Mouse (Mus musculus) neural tube, embryonic 11.5 days (tissue): ENCODE data around the gene Olfr823. TPM values are rescaled to one million over a fixed set of nuclear protein-coding genes. Genes with fewer than 3 reads are reported as not detected.
"Not testable (repeated sequence)": the region's sequence is repeated elsewhere in the genome, so short reads cannot be mapped to it uniquely, and the experiment has no call there.

Experiments used
- ATAC-seq: fragments of 200-750 bp; cut with Nextera tagmentation; 2 replicates; pipeline ENCODE4 v1.8.0; 2017; ENCODE audit warnings: moderate number of reproducible peaks, mild to moderate bottlenecking, moderate TSS enrichment, moderate library complexity; ENCODE audit not compliant: insufficient read depth, low FRiP score, low TSS enrichment
- DNase-seq: peaks from one replicate; pipeline ENCODE4 v3.0.0-alpha.2; 2015; ENCODE audit warnings: low spot score
- H3K27ac ChIP-seq: fragments of 300-500 bp; sonication (generic); 2 replicates; pipeline ENCODE4 v1.5.1; 2014; ENCODE audit warnings: low read depth, mild to moderate bottlenecking, low read length
- H3K27me3 ChIP-seq: fragments of 300-500 bp; sonication (generic); 2 replicates; pipeline ENCODE4 v1.6.1; 2014; ENCODE audit warnings: mild to moderate bottlenecking, low read length, mixed read lengths; ENCODE audit not compliant: control insufficient read depth, insufficient read depth
- H3K36me3 ChIP-seq: fragments of 300-500 bp; sonication (generic); 2 replicates; pipeline ENCODE4 v1.6.1; 2014; ENCODE audit warnings: mild to moderate bottlenecking, low read length, moderate library complexity, mixed read lengths; ENCODE audit not compliant: control insufficient read depth, insufficient read depth
- H3K4me1 ChIP-seq: fragments of 300-500 bp; sonication (generic); 2 replicates; pipeline ENCODE4 v1.6.1; 2014; ENCODE audit warnings: low read length, mixed read lengths; ENCODE audit not compliant: control insufficient read depth, insufficient read depth
- H3K4me2 ChIP-seq: fragments of 300-500 bp; sonication (generic); 2 replicates; pipeline ENCODE4 v1.6.1; 2014; ENCODE audit warnings: low read depth, mild to moderate bottlenecking, moderate library complexity
- H3K4me3 ChIP-seq: fragments of 300-500 bp; sonication (generic); 2 replicates; pipeline ENCODE4 v1.5.1; 2014; ENCODE audit warnings: low read depth, low read length
- H3K9ac ChIP-seq: fragments of 300-500 bp; sonication (generic); 2 replicates; pipeline ENCODE4 v1.6.1; 2014; ENCODE audit warnings: mild to moderate bottlenecking, low read length
- H3K9me3 ChIP-seq: fragments of 300-500 bp; sonication (generic); 2 replicates; pipeline ENCODE4 v1.6.1; 2016; ENCODE audit warnings: low read length; ENCODE audit not compliant: control insufficient read depth
- WGBS: fragments of 180-500 bp; shearing (Covaris S2); extraction: QIAGEN DNeasy Blood & Tissue Kit; methylation state at CpG from one replicate; pipeline ENCODE4 v1.1.7; 2014; 5-methylcytosine and 5-hydroxymethylcytosine counted together
- polyA plus RNA-seq: library from polyadenylated mRNA; unstranded; fragments of >200 nt; fragmentation: Nextera tagmentation; extraction: Ambion mirVana; gene quantifications from 2 replicates; pipeline ENCODE4 v1.2.1, GENCODE M21; 2014

The Olfr823 gene
- not detected in 2 replicates for polyA plus RNA-seq

- not testable (repeated sequence) for H3K4me1 ChIP-seq, ATAC-seq, H3K27me3 ChIP-seq, DNase-seq, H3K4me2 ChIP-seq, H3K9me3 ChIP-seq, H3K4me3 ChIP-seq, H3K27ac ChIP-seq, H3K36me3 ChIP-seq, H3K9ac ChIP-seq
- WGBS, result 91% methylated on average over 1 of the region's 1 CpGs
These were observed at the start of gene Olfr823 for GRCm38 (mm10) chr10:130115283-130115682. Gene Olfr823 (minus strand): TSS chr10:130115383.

DNA sequence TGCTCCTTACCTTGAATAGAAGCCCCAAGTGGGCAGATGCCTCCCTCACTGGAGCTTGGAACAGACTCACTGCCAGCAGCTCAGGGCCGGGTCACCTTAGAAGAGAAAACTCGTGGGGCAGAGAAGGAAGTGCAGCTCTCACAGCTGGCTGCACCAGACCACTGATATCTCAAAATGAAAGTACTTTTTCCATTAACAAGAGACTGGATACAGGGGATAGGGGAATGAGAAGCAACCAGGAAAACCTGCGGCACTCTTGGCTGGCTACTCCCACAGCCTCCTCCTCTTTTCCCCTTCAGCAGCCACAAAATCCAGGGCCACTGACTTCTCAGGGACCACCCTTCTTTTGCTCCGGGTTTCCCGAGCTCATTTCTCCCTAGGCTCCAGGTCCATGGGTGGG, 28.9 kb upstream of the Olfr823 start:
- no peak for DNase-seq
- Histone ChIP-seq H3K4me3 (no peak overlapping the region), H3K9me3 (no peaks in the 10 kb centered on the region), H3K27ac (no peak overlapping the region), H3K4me1 (no peaks in the 10 kb centered on the region), H3K9ac (no peak overlapping the region), H3K36me3 (no peaks in the 10 kb centered on the region), H3K27me3 (no peaks in the 10 kb centered on the region), H3K4me2 (no peak overlapping the region)
- WGBS, result 80% methylated on average over 5 of the region's 5 CpGs
- ATAC-seq, result no peak

DNA sequence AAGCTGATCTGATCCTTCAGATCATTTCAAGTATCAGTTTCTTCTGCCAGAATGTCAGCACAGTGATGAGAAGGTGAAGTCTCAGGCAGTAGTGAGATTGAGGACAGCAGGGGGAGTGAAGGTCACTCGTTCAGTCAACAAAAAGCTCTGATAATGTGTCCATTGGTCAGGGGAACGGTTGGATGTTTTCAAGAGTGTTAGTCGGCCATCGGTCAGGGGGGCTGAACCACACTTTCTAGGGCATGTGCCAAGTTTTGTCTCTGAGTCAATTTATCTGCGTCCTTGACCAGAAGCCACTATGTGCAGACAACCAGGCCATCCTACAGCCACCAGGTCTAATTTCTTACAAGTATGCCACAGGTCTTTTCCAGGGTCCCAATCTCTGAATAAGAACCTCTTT, 27.3 kb upstream of the Olfr823 start:
- H3K4me3 ChIP-seq, H3K4me1 ChIP-seq, H3K36me3 ChIP-seq, H3K9ac ChIP-seq, ATAC-seq, DNase-seq, H3K4me2 ChIP-seq, H3K27ac ChIP-seq, H3K9me3 ChIP-seq, H3K27me3 ChIP-seq: not testable (repeated sequence)
- 94% methylated on average over 5 of the region's 5 CpGs for WGBS

DNA sequence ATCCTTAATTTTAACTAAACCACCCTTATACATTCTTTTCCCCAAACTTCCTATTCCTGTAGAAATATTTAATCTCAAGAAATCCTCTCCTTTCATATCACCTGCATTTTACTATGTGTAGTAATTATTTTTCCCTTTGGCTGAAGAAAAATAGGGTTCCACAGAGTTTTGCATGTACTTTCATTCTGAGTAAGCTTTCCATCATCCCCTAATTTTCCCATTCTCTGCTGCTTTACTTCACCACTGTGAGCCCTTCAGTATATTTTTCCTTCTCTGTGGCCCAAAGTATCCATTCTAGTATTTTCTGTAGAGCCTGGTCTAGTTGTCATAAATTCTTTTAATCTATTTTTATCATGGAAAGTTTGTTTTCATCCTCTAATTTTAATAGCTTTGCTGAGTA, 19.6 kb upstream of the Olfr823 start:
- H3K27me3 ChIP-seq, result no peaks in the 10 kb centered on the region
- H3K36me3 ChIP-seq, result no peaks in the 10 kb centered on the region
- no peak overlapping the region for H3K27ac ChIP-seq
- H3K4me1 ChIP-seq, result no peaks in the 10 kb centered on the region
- no peak for ATAC-seq
- no peak overlapping the region for H3K9ac ChIP-seq
- no peak for DNase-seq
- H3K9me3 ChIP-seq, result no peaks in the 10 kb centered on the region
- H3K4me3 ChIP-seq, result no peak overlapping the region
- H3K4me2 ChIP-seq, result no peak overlapping the region

DNA sequence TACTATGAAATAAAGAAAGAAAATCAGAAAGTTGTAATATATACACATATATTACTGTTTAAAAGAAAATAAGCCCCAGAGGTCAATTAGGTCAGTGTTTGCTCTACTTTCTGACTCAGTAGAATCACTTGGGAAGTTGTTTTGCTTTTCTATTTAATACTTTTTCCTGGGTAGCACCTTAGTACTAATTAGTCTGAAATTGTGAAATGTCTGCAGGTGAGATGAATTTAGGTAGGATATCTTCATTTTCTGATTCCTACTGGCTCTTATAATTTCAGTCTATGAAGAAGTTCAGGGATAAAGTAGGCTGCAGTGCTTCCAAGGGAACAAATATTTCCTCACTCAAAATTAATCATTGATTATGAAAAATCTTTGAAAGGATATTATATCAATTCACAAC, 14.7 kb upstream of the Olfr823 start, which contains the start of gene Olfr824:
TSS of gene Olfr824 (minus strand) at position 101 of the 400 bp plus-strand sequence.
- H3K4me2 ChIP-seq, H3K9me3 ChIP-seq, DNase-seq, H3K9ac ChIP-seq, H3K4me3 ChIP-seq, H3K4me1 ChIP-seq, H3K36me3 ChIP-seq, H3K27me3 ChIP-seq, H3K27ac ChIP-seq, ATAC-seq: not testable (repeated sequence)

GRCm38 (mm10) chr10:130116045-130116444, 862 bp upstream of the Olfr823 start:
- not testable (repeated sequence) for H3K9me3 ChIP-seq, DNase-seq, ATAC-seq, H3K36me3 ChIP-seq, H3K4me2 ChIP-seq, H3K27me3 ChIP-seq, H3K4me1 ChIP-seq, H3K9ac ChIP-seq, H3K27ac ChIP-seq, H3K4me3 ChIP-seq
- WGBS, result 72% methylated on average over 3 of the region's 3 CpGs

GRCm38 (mm10) chr10:130096104-130096503, 19.1 kb downstream of the Olfr823 start:
- no peaks in the 10 kb centered on the region for H3K9me3 ChIP-seq
- H3K4me2 ChIP-seq, result no peak overlapping the region
- DNase-seq (no peak), ATAC-seq (no peak)
- H3K9ac ChIP-seq, result no peak overlapping the region
- no peaks in the 10 kb centered on the region for H3K36me3 ChIP-seq
- H3K27ac ChIP-seq, result no peak overlapping the region
- no peaks in the 10 kb centered on the region for H3K27me3 ChIP-seq
- no peaks in the 10 kb centered on the region for H3K4me1 ChIP-seq
- H3K4me3 ChIP-seq, result no peak overlapping the region

DNA sequence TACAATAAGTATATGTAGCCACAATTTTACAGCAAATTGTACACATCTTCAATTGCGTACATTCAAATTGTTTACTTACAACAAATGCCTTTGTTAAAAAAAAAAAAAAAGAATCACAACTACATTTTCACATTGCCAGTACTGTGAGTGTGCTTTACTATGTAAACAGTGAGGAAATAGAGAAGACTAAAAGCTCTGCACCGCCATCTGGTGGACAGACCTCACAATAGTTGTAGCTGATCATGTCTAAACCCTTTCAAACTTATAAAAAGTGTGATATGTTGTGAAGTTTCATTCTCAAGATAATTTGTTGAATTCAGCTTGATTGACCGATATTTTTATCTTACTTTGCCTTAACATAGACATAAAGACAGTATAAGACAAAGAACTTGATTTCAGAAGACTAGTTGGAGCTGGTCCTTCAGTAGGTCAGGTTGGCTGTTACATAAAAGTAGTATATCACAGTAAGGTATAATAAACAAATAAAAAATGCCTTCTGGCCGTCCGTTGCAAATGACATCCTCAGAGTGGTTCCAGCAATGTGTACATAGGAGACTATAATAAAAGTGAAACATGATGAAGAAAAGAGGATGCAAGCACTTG, 22.2 kb downstream of the Olfr823 start:
- ATAC-seq (peak; percentile 70; the same call in 1 of the 2 replicates), DNase-seq (peak; percentile 66)
- H3K4me1 ChIP-seq, result no peaks in the 10 kb centered on the region
- H3K27me3 ChIP-seq, result no peaks in the 10 kb centered on the region
- no peaks in the 10 kb centered on the region for H3K36me3 ChIP-seq
- WGBS, result 18% methylated on average over 5 of the region's 5 CpGs
- H3K9ac ChIP-seq, result no peak overlapping the region
- H3K4me3 ChIP-seq, result no peak overlapping the region
- H3K9me3 ChIP-seq, result no peaks in the 10 kb centered on the region
- no peak overlapping the region for H3K27ac ChIP-seq
- no peak overlapping the region for H3K4me2 ChIP-seq

GRCm38 (mm10) chr10:130070910-130071309, 44.3 kb downstream of the Olfr823 start, which contains the start of gene Olfr822:
Gene Olfr822 (plus strand): TSS chr10:130071210.
- Histone ChIP-seq H3K9ac (no peak within 1 kb of the TSS), H3K36me3 (no peaks in the 10 kb centered on the region), H3K4me2 (no peak within 1 kb of the TSS), H3K4me3 (no peak within 1 kb of the TSS), H3K4me1 (no peaks in the 10 kb centered on the region), H3K27me3 (no peaks in the 10 kb centered on the region), H3K9me3 (no peaks in the 10 kb centered on the region), H3K27ac (no peak within 1 kb of the TSS)
- no peak for DNase-seq
- ATAC-seq, result no peak
